Mouse (Mus musculus): ENCODE results near the gene Pop7. TPM values are rescaled to one million over a fixed set of nuclear protein-coding genes. Genes with fewer than 3 reads are reported as not detected.

Pop7 gene
- polyA plus RNA-seq, 1 experiment from 2014 or later, result 74.7 TPM

GRCm38 (mm10) chr5:137455206-137455605, 47.1 kb downstream of the Pop7 start:
- no peak overlapping the region for H3K4me2 ChIP-seq (ENCODE audit: low read length)
- no peak for ATAC-seq
- WGBS, result 86% methylated on average over 6 of the region's 6 CpGs

More at GRCm38 (mm10) chr5:137455206-137455605, 47.1 kb downstream of the Pop7 start:
- H3K4me3 ChIP-seq (replicated peaks; ENCODE audit: low read length), result no peak overlapping the region
- H3K36me3 ChIP-seq (ENCODE audit: control insufficient read depth, insufficient read depth), result no peaks in the 10 kb centered on the region
- H3K27ac ChIP-seq (ENCODE audit: low read length), result no peak overlapping the region
- no peaks in the 10 kb centered on the region for H3K9me3 ChIP-seq (ENCODE audit: control insufficient read depth, low read length)
- no peak overlapping the region for H3K9ac ChIP-seq (replicated peaks; ENCODE audit: low read depth, low read length)
- H3K4me1 ChIP-seq (replicated peaks; ENCODE audit: control insufficient read depth, insufficient read depth, low read length), result no peaks in the 10 kb centered on the region
- H3K27me3 ChIP-seq (replicated peaks; ENCODE audit: control insufficient read depth, insufficient read depth, low read length), result no peaks in the 10 kb centered on the region

Small RNAs within 50 kb of the gene (microRNA-seq; reads per million reads assigned to microRNA genes)
- gene Mir6418, result 1.2 reads per million

Other genes with a start within 250 kb of the Pop7 start
- 10.2 and 17.2 TPM in 2 replicates for gene Ache, start 215.0 kb downstream of the Pop7 start, polyA plus RNA-seq (2015; fragmentation: Nextera tagmentation; extraction: Ambion mirVana)
- gene Ufsp1, start 207.9 kb downstream of the Pop7 start, polyA plus RNA-seq (2015; fragmentation: Nextera tagmentation; extraction: Ambion mirVana), result 6.1 and 8.9 TPM in 2 replicates
- 119 and 125 TPM in 2 replicates for gene Srrt, start 194.8 kb downstream of the Pop7 start, polyA plus RNA-seq (2015; fragmentation: Nextera tagmentation; extraction: Ambion mirVana)
- 17.0 and 17.9 TPM in 2 replicates for gene Trip6, start 188.1 kb downstream of the Pop7 start, polyA plus RNA-seq (2015; fragmentation: Nextera tagmentation; extraction: Ambion mirVana)
- 17.7 and 26.0 TPM in 2 replicates for gene Slc12a9, start 168.9 kb downstream of the Pop7 start, polyA plus RNA-seq (2015; fragmentation: Nextera tagmentation; extraction: Ambion mirVana)
- 6.1 and 8.1 TPM in 2 replicates for gene Ephb4, start 152.4 kb downstream of the Pop7 start, polyA plus RNA-seq (2015; fragmentation: Nextera tagmentation; extraction: Ambion mirVana)
- 0.05 and 0.15 TPM in 2 replicates for gene Zan, start 25.5 kb downstream of the Pop7 start, polyA plus RNA-seq (2015; fragmentation: Nextera tagmentation; extraction: Ambion mirVana)
- 16.5 and 20.2 TPM in 2 replicates for gene Gigyf1, start 16.0 kb upstream of the Pop7 start, polyA plus RNA-seq (2015; fragmentation: Nextera tagmentation; extraction: Ambion mirVana)
- not detected in 2 replicates for gene Epo, start 30.7 kb upstream of the Pop7 start, polyA plus RNA-seq (2015; fragmentation: Nextera tagmentation; extraction: Ambion mirVana)
- 498 and 517 TPM in 2 replicates for gene Gnb2, start 31.0 kb upstream of the Pop7 start, polyA plus RNA-seq (2015; fragmentation: Nextera tagmentation; extraction: Ambion mirVana)
- 254 and 298 TPM in 2 replicates for gene Actl6b, start 51.0 kb upstream of the Pop7 start, polyA plus RNA-seq (2015; fragmentation: Nextera tagmentation; extraction: Ambion mirVana)
- gene Tfr2, start 67.3 kb upstream of the Pop7 start, polyA plus RNA-seq (2015; fragmentation: Nextera tagmentation; extraction: Ambion mirVana), result 2.3 and 3.1 TPM in 2 replicates
- 43.5 and 43.7 TPM in 2 replicates for gene Mospd3, start 98.5 kb upstream of the Pop7 start, polyA plus RNA-seq (2015; fragmentation: Nextera tagmentation; extraction: Ambion mirVana)
- gene Pcolce, start 111.3 kb upstream of the Pop7 start, polyA plus RNA-seq (2015; fragmentation: Nextera tagmentation; extraction: Ambion mirVana), result 10.6 and 18.3 TPM in 2 replicates
- gene Fbxo24, start 126.5 kb upstream of the Pop7 start, polyA plus RNA-seq (2015; fragmentation: Nextera tagmentation; extraction: Ambion mirVana), result 0.23 and 0.25 TPM in 2 replicates
- 19.1 and 19.3 TPM in 2 replicates for gene Lrch4, start 126.6 kb upstream of the Pop7 start, polyA plus RNA-seq (2015; fragmentation: Nextera tagmentation; extraction: Ambion mirVana)
- 5.1 and 8.7 TPM in 2 replicates for gene Gm20605, start 126.7 kb upstream of the Pop7 start, polyA plus RNA-seq (2015; fragmentation: Nextera tagmentation; extraction: Ambion mirVana)
- gene Sap25, start 138.8 kb upstream of the Pop7 start, polyA plus RNA-seq (2015; fragmentation: Nextera tagmentation; extraction: Ambion mirVana), result 5.2 and 10.4 TPM in 2 replicates
- 0.09 TPM in 1 of 2 replicates, not detected in the other for gene Irs3, start 143.2 kb upstream of the Pop7 start, polyA plus RNA-seq (2015; fragmentation: Nextera tagmentation; extraction: Ambion mirVana)
- gene Agfg2, start 182.2 kb upstream of the Pop7 start, polyA plus RNA-seq (2015; fragmentation: Nextera tagmentation; extraction: Ambion mirVana), result 19.4 and 21.2 TPM in 2 replicates
- 52.3 and 59.8 TPM in 2 replicates for gene Nyap1, start 239.1 kb upstream of the Pop7 start, polyA plus RNA-seq (2015; fragmentation: Nextera tagmentation; extraction: Ambion mirVana)
- 69.1 and 72.2 TPM in 2 replicates for gene Tsc22d4, start 243.2 kb upstream of the Pop7 start, polyA plus RNA-seq (2015; fragmentation: Nextera tagmentation; extraction: Ambion mirVana)